Mouse (Mus musculus): ENCODE data around the gene Tomt. TPM values are rescaled to one million over a fixed set of nuclear protein-coding genes. Genes with fewer than 3 reads are reported as not detected.

The Tomt gene
- polyA plus RNA-seq, 1 experiment: 0.19 TPM

- H3K4me3 ChIP-seq (ENCODE audit: insufficient read depth, low read length): no peak overlapping the region
- peaks cover 2% of the 10 kb centered on the region; the same call in 1 of the 2 replicates for H3K4me1 ChIP-seq (ENCODE audit: control insufficient read depth, insufficient read depth, low read length)
- TF ChIP-seq CTCF (IDR thresholded peaks at IDR 0.05; ENCODE audit: extremely low read depth, insufficient read depth, low read length) (no peak), POLR2A (IDR thresholded peaks at IDR 0.05; ENCODE audit: extremely low read depth, insufficient read depth, low read length) (no peak)
- no peak overlapping the region for H3K27ac ChIP-seq (ENCODE audit: insufficient read depth, low read length)
Observed at GRCm38 (mm10) chr7:101866491-101867265, 39.5 kb downstream of the Tomt start.

- no peak for TF ChIP-seq CTCF (IDR thresholded peaks at IDR 0.05; ENCODE audit: extremely low read depth, insufficient read depth, low read length)
- TF ChIP-seq POLR2A (IDR thresholded peaks at IDR 0.05; ENCODE audit: extremely low read depth, insufficient read depth, low read length): no peak
- H3K4me3 ChIP-seq (ENCODE audit: insufficient read depth, low read length): no peak within 1 kb of the TSS
- H3K27ac ChIP-seq (ENCODE audit: insufficient read depth, low read length): no peak within 1 kb of the TSS
- H3K4me1 ChIP-seq (ENCODE audit: control insufficient read depth, insufficient read depth, low read length): no peaks in the 10 kb centered on the region
Observed at GRCm38 (mm10) chr7:101863415-101863814, 42.7 kb downstream of the Tomt start, which contains the start of gene Anapc15. Anapc15 (plus strand) TSS chr7:101863715.

DNA sequence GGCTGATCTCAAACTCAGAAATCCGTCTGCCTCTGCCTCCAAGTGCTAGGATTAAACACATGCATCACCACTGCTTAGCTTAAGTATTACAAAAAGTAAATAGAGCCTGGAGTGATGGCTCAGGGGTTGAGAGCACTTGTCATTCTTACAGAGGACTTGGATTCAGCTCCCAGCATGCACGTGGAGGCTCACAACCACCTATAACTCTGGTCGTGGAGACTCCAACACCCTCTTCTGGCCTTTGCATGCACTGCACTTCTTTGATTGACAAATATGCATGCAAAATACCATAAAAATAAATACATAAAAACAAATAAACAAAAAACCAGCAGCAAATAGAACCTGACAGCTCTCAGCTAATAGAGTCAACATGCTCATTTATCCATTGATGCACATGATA is 43.9 kb downstream of the Tomt start:
- Histone ChIP-seq H3K27ac (ENCODE audit: insufficient read depth, low read length) (no peak overlapping the region), H3K4me3 (ENCODE audit: insufficient read depth, low read length) (no peak overlapping the region), H3K4me1 (ENCODE audit: control insufficient read depth, insufficient read depth, low read length) (no peaks in the 10 kb centered on the region)
- TF ChIP-seq POLR2A (IDR thresholded peaks at IDR 0.05; ENCODE audit: extremely low read depth, insufficient read depth, low read length) (no peak), CTCF (IDR thresholded peaks at IDR 0.05; ENCODE audit: extremely low read depth, insufficient read depth, low read length) (no peak)

GRCm38 (mm10) chr7:101860978-101861377 is 45.2 kb downstream of the Tomt start:
- H3K4me3 ChIP-seq (ENCODE audit: insufficient read depth, low read length): no peak overlapping the region
- H3K4me1 ChIP-seq (ENCODE audit: control insufficient read depth, insufficient read depth, low read length): no peaks in the 10 kb centered on the region
- no peak for TF ChIP-seq CTCF (IDR thresholded peaks at IDR 0.05; ENCODE audit: extremely low read depth, insufficient read depth, low read length)
- TF ChIP-seq POLR2A (IDR thresholded peaks at IDR 0.05; ENCODE audit: extremely low read depth, insufficient read depth, low read length): no peak
- no peak overlapping the region for H3K27ac ChIP-seq (ENCODE audit: insufficient read depth, low read length)

- no peak overlapping the region for H3K4me3 ChIP-seq (ENCODE audit: insufficient read depth, low read length)
- TF ChIP-seq CTCF (IDR thresholded peaks at IDR 0.05; ENCODE audit: extremely low read depth, insufficient read depth, low read length) (no peak), POLR2A (IDR thresholded peaks at IDR 0.05; ENCODE audit: extremely low read depth, insufficient read depth, low read length) (no peak)
- H3K4me1 ChIP-seq (ENCODE audit: control insufficient read depth, insufficient read depth, low read length): no peaks in the 10 kb centered on the region
- no peak overlapping the region for H3K27ac ChIP-seq (ENCODE audit: insufficient read depth, low read length)
Observed at GRCm38 (mm10) chr7:101858362-101858761, 47.8 kb downstream of the Tomt start.

GRCm38 (mm10) chr7:101857094-101857493 is 49.1 kb downstream of the Tomt start, which contains the start of gene Folr2:
Folr2 (minus strand) TSS chr7:101857194.
- TF ChIP-seq POLR2A (IDR thresholded peaks at IDR 0.05; ENCODE audit: extremely low read depth, insufficient read depth, low read length) (no peak), CTCF (IDR thresholded peaks at IDR 0.05; ENCODE audit: extremely low read depth, insufficient read depth, low read length) (no peak)
- H3K4me3 ChIP-seq (ENCODE audit: insufficient read depth, low read length): no peak within 1 kb of the TSS
- H3K27ac ChIP-seq (ENCODE audit: insufficient read depth, low read length): no peak within 1 kb of the TSS
- no peaks in the 10 kb centered on the region for H3K4me1 ChIP-seq (ENCODE audit: control insufficient read depth, insufficient read depth, low read length)

DNA sequence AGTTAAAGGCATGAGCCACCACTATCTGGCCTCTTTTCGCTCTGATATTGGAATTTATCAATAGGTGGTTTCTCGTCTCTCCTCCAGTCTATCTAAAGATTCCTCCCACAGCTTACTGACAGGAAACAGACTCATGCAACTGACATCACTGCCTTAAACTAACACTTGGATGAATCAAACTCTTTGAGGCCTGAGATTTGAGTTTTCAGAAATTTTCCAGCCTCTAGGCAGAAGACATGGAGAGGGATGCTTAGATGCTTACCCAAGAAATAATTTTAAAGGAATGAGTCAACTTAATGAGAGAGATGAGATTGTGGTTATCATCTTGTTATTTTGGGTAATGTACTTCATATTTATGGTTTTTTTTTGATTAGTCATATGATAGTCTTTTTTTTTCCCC is 52.3 kb downstream of the Tomt start:
- Histone ChIP-seq H3K4me1 (ENCODE audit: control insufficient read depth, insufficient read depth, low read length) (no peaks in the 10 kb centered on the region), H3K4me3 (ENCODE audit: insufficient read depth, low read length) (no peak overlapping the region), H3K27ac (ENCODE audit: insufficient read depth, low read length) (no peak overlapping the region)
- TF ChIP-seq POLR2A (IDR thresholded peaks at IDR 0.05; ENCODE audit: extremely low read depth, insufficient read depth, low read length): no peak
- TF ChIP-seq CTCF (IDR thresholded peaks at IDR 0.05; ENCODE audit: extremely low read depth, insufficient read depth, low read length): no peak

DNA sequence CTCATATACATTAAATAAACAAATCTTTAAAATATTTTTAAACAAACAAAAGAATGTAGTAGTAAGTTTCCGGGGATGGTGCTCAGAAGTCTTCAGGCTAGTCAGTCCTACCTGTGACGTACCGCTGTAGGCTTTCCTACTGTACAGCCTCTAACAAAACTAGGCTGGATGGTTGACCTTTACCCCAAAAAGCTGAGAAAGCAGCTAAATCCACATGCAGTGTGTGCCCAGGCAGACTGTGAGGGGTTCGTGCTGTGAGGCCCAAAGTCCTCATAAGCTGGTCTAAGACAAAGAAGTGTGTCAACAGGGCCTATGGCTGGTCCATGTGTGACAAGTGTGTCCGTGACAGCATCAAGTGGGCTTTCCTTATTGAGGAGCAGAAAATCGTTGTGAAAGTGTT is 53.3 kb downstream of the Tomt start:
- no peak overlapping the region for H3K27ac ChIP-seq (ENCODE audit: insufficient read depth, low read length)
- H3K4me3 ChIP-seq (ENCODE audit: insufficient read depth, low read length): no peak overlapping the region
- H3K4me1 ChIP-seq (ENCODE audit: control insufficient read depth, insufficient read depth, low read length): no peaks in the 10 kb centered on the region
- no peak for TF ChIP-seq CTCF (IDR thresholded peaks at IDR 0.05; ENCODE audit: extremely low read depth, insufficient read depth, low read length)
- no peak for TF ChIP-seq POLR2A (IDR thresholded peaks at IDR 0.05; ENCODE audit: extremely low read depth, insufficient read depth, low read length)

DNA sequence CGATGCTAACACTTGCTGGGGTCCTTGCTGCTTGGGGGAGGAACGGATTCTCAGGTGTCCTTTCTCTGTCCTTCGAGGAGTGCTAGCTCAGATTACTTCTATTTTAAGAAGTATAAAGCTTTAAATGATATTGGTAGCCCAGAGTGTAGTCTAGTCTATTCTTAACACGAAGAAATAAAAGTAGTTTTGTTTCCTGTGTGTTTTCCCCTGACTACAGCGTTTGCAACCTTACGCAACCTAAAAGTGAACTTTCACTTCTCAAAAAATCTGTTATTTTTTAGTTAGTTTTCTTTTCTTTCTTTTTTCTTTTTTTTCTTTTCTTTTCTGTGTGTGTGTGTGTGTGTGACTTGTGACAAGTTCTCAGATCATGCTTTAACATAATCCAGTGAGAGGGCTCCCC is 54.5 kb downstream of the Tomt start:
- H3K27ac ChIP-seq (ENCODE audit: insufficient read depth, low read length): no peak overlapping the region
- TF ChIP-seq CTCF (IDR thresholded peaks at IDR 0.05; ENCODE audit: extremely low read depth, insufficient read depth, low read length) (no peak), POLR2A (IDR thresholded peaks at IDR 0.05; ENCODE audit: extremely low read depth, insufficient read depth, low read length) (no peak)
- H3K4me3 ChIP-seq (ENCODE audit: insufficient read depth, low read length): no peak overlapping the region
- no peaks in the 10 kb centered on the region for H3K4me1 ChIP-seq (ENCODE audit: control insufficient read depth, insufficient read depth, low read length)

Other genes starting within 250 kb of the Tomt start
- 41.8 and 48.1 TPM in 2 replicates for gene Clpb, start 242.7 kb downstream of the Tomt start, polyA plus RNA-seq (2012; rRNA removed)
- not detected in 2 replicates for gene Phox2a, start 88.0 kb downstream of the Tomt start, polyA plus RNA-seq (2012; rRNA removed)
- 36.5 and 40.7 TPM in 2 replicates for gene Inppl1, start 68.1 kb downstream of the Tomt start, polyA plus RNA-seq (2012; rRNA removed)
- gene Folr2, start 49.2 kb downstream of the Tomt start, polyA plus RNA-seq (2012; rRNA removed): 1.1 and 2.1 TPM in 2 replicates
- 60.3 and 63.5 TPM in 2 replicates for gene Anapc15, start 42.6 kb downstream of the Tomt start, polyA plus RNA-seq (2012; rRNA removed)
- 0.81 and 1.5 TPM in 2 replicates for gene Folr1, start 35.6 kb downstream of the Tomt start, polyA plus RNA-seq (2012; rRNA removed)
- gene Lamtor1, start 455 bp downstream of the Tomt start, polyA plus RNA-seq (2012; rRNA removed): 199 and 213 TPM in 2 replicates
- 11.8 and 12.6 TPM in 2 replicates for gene Lrrc51, start 27.5 kb upstream of the Tomt start, polyA plus RNA-seq (2012; rRNA removed)
- 51.6 and 54.9 TPM in 2 replicates for gene Numa1, start 27.8 kb upstream of the Tomt start, polyA plus RNA-seq (2012; rRNA removed)
- gene Il18bp, start 112.3 kb upstream of the Tomt start, polyA plus RNA-seq (2012; rRNA removed): 11.8 and 12.7 TPM in 2 replicates
- 55.9 and 59.4 TPM in 2 replicates for gene Rnf121, start 159.1 kb upstream of the Tomt start, polyA plus RNA-seq (2012; rRNA removed)
- gene Xndc1, start 159.2 kb upstream of the Tomt start, polyA plus RNA-seq (2012; rRNA removed): 38.4 and 43.8 TPM in 2 replicates
- 1.9 and 2.8 TPM in 2 replicates for gene Xntrpc, start 159.4 kb upstream of the Tomt start, polyA plus RNA-seq (2012; rRNA removed)
- gene Trpc2, start 176.8 kb upstream of the Tomt start, polyA plus RNA-seq (2012; rRNA removed): 0.53 and 2.0 TPM in 2 replicates
- 0.23 TPM in 1 of 2 replicates, not detected in the other for gene Art1, start 195.4 kb upstream of the Tomt start, polyA plus RNA-seq (2012; rRNA removed)
- gene Art5, start 203.1 kb upstream of the Tomt start, polyA plus RNA-seq (2012; rRNA removed): not detected in 2 replicates
- gene Chrna10, start 210.5 kb upstream of the Tomt start, polyA plus RNA-seq (2012; rRNA removed): 0.04 TPM in 1 of 2 replicates, not detected in the other